Mouse (Mus musculus): Measurements from ENCODE around the gene Adam6a. TPM values are rescaled to one million over a fixed set of nuclear protein-coding genes. Genes with fewer than 3 reads are reported as not detected.
"Not testable (repeated sequence)": the region's sequence is repeated elsewhere in the genome, so short reads cannot be mapped to it uniquely, and the experiment has no call there.

Adam6a gene
- total RNA-seq (2021), result not detected

DNA sequence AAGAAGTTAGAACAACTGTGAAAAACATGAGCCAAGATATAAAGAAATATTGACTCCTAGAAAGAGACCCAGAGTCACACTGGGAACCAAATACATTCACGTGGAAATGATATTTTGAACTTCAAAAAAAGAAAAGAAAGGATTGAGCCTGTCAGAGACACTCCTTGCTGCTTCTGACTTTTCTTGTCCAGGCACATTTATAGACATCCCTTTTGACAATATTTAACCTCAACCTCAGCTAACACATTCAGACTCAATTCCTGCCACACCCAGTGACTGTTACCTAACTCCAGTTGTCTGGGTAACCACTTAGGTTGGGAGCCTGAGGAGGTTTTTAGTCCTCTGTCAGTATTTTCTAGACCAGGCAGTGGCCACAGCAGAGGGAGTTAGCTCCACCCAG is at the start of gene Adam6a:
Gene Adam6a (plus strand): TSS at position 301 of the 400 bp plus-strand sequence.
- intact Hi-C loops (cut with DNase I); DNase-seq (ENCODE audit: low spot score in 2 of 2): not testable (repeated sequence)

DNA sequence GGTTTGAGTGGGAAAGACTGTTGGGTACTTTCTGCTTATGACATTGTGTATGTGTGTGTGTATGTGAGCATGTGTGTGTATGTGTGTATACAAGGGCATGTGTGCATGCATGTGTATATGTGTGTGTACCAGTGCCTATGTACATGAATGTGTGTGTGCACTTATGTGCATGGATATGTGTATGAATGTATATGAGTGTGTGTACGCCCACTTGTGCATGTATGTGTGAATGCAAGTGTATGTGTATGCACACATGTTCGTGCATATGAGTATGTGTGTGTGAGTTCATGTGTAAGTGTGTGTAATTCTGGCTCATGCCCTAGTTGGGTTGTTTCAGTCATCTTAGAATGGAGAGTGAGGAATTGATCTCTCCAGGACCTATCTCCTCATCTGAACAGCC is 17.8 kb upstream of the Adam6a start:
- no peak for DNase-seq (ENCODE audit: low spot score in 2 of 2)
- intact Hi-C loops (cut with DNase I), result no loop called here

DNA sequence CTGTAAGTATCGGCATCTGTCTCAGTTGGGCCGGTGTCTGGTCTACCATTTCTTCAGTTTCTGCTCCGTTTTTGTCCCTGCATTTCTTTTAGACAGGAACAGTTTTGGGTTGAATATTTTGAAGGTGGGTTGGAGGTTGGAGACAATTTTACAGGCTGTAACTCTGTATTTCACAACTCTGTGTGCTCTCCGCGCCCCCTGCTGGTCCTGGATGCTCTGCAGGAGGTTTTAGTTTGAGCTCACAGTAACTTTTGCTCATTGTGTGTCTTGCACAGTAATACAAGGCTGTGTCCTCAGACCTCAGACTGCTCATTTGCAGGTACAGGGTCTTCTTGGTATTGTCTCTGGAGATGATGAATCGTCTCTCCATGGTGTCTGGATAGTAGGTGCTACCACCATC is 34.5 kb downstream of the Adam6a start:
- DNase-seq (ENCODE audit: low spot score in 2 of 2), result peak; percentile 1
- intact Hi-C loops (cut with DNase I), result loop anchor here (5.0 kb wide), 1 partner anchor 356 kb away; no protein-coding TSS in a partner anchor

DNA sequence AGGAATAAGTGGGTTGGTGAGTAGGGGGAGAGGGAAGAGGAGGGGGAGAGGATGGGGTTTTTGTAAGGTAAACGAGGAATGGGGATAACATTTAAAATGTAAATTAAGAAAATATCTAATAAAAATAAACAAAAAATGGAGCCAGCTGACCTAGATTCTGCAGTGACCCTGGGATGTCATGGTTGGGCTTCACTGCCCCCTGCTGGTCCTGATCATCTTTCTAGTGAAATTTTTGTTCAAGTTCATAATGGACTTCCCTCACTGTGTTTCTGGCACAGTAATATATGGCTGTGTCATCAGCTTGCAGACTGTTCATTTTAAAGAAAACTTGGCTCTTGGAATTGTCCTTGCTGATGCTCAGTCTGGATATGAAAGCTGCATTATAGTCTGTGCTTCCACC is 44.3 kb downstream of the Adam6a start:
- intact Hi-C loops (cut with DNase I), result no loop called here
- DNase-seq (ENCODE audit: low spot score in 2 of 2), result no peak

Other genes with a start within 250 kb of the Adam6a start
- gene Adam6b, start 54.4 kb upstream of the Adam6a start, total RNA-seq (2021), result not detected